Mouse (Mus musculus): ENCODE measurements at regions not wholly inside any gene's neighbourhood (a gene's known extent, or its start where the extent isn't known, plus 50 kb on each side); places are given as distances from the start of the nearest gene placed in this dataset.

- Histone ChIP-seq H3K27ac (peak overlapping the region; percentile 21; the same call in 1 of the 2 replicates), H3K4me3 (no peak overlapping the region)
- DNase-seq (ENCODE audit: low spot score in 2 of 2): no peak
- TF ChIP-seq CTCF (conservative IDR thresholded peaks at IDR 0.05): no peak
Measured at GRCm38 (mm10) chr10:17230040-17230818, 492.8 kb upstream of the Cited2 start.

GRCm38 (mm10) chr10:17235955-17236650, 486.9 kb upstream of the Cited2 start:
- H3K27ac ChIP-seq: no peak overlapping the region
- no peak for TF ChIP-seq CTCF (conservative IDR thresholded peaks at IDR 0.05)
- no peak overlapping the region for H3K4me3 ChIP-seq
- no peak for DNase-seq (ENCODE audit: low spot score in 2 of 2)

GRCm38 (mm10) chr10:17236761-17237160, 486.3 kb upstream of the Cited2 start:
- no peak for DNase-seq (ENCODE audit: low spot score in 2 of 2)
- H3K27ac ChIP-seq: no peak overlapping the region

GRCm38 (mm10) chr10:17237463-17237862, 485.6 kb upstream of the Cited2 start:
- DNase-seq (ENCODE audit: low spot score in 2 of 2): no peak
- TF ChIP-seq CTCF (conservative IDR thresholded peaks at IDR 0.05): no peak
- Histone ChIP-seq H3K27ac (no peak overlapping the region), H3K4me3 (no peak overlapping the region)

More at GRCm38 (mm10) chr10:17236761-17237160, 486.3 kb upstream of the Cited2 start:
- no peak overlapping the region for H3K4me3 ChIP-seq
- no peak for TF ChIP-seq CTCF (conservative IDR thresholded peaks at IDR 0.05)

GRCm38 (mm10) chr10:17237918-17238850, 484.8 kb upstream of the Cited2 start:
- H3K27ac ChIP-seq: no peak overlapping the region
- no peak for DNase-seq (ENCODE audit: low spot score in 2 of 2)
- no peak overlapping the region for H3K4me3 ChIP-seq
- TF ChIP-seq CTCF (conservative IDR thresholded peaks at IDR 0.05): no peak

- no peak overlapping the region for H3K27ac ChIP-seq
- no peak overlapping the region for H3K4me3 ChIP-seq
- no peak for TF ChIP-seq CTCF (conservative IDR thresholded peaks at IDR 0.05)
- no peak for DNase-seq (ENCODE audit: low spot score in 2 of 2)
Measured at GRCm38 (mm10) chr10:17248270-17248669, 474.7 kb upstream of the Cited2 start.

GRCm38 (mm10) chr10:17253040-17253439, 470.0 kb upstream of the Cited2 start:
- Histone ChIP-seq H3K27ac (no peak overlapping the region), H3K4me3 (no peak overlapping the region)
- DNase-seq (ENCODE audit: low spot score in 2 of 2): no peak
- no peak for TF ChIP-seq CTCF (conservative IDR thresholded peaks at IDR 0.05)

GRCm38 (mm10) chr10:17260154-17260553, 462.9 kb upstream of the Cited2 start:
- Histone ChIP-seq H3K27ac (no peak overlapping the region), H3K4me3 (no peak overlapping the region)
- TF ChIP-seq CTCF (conservative IDR thresholded peaks at IDR 0.05): no peak
- DNase-seq (ENCODE audit: low spot score in 2 of 2): no peak

GRCm38 (mm10) chr10:17260615-17261014, 462.4 kb upstream of the Cited2 start:
- Histone ChIP-seq H3K4me3 (no peak overlapping the region), H3K27ac (no peak overlapping the region)
- no peak for TF ChIP-seq CTCF (conservative IDR thresholded peaks at IDR 0.05)
- no peak for DNase-seq (ENCODE audit: low spot score in 2 of 2)

- no peak for DNase-seq (ENCODE audit: low spot score in 2 of 2)
- H3K27ac ChIP-seq: no peak overlapping the region
- H3K4me3 ChIP-seq: no peak overlapping the region
- no peak for TF ChIP-seq CTCF (conservative IDR thresholded peaks at IDR 0.05)
Measured at GRCm38 (mm10) chr10:17261192-17261824, 461.7 kb upstream of the Cited2 start.

GRCm38 (mm10) chr10:17261825-17262205, 461.2 kb upstream of the Cited2 start:
- no peak for TF ChIP-seq CTCF (conservative IDR thresholded peaks at IDR 0.05)
- DNase-seq (ENCODE audit: low spot score in 2 of 2): no peak
- no peak overlapping the region for H3K4me3 ChIP-seq
- H3K27ac ChIP-seq: no peak overlapping the region

GRCm38 (mm10) chr10:17272646-17273045, 450.4 kb upstream of the Cited2 start:
- no peak overlapping the region for H3K4me3 ChIP-seq
- no peak overlapping the region for H3K27ac ChIP-seq
- no peak for DNase-seq (ENCODE audit: low spot score in 2 of 2)
- no peak for TF ChIP-seq CTCF (conservative IDR thresholded peaks at IDR 0.05)

Data from layer of hippocampus, adult 2 months (tissue).